Mouse (Mus musculus) CD8-positive naive resting alpha-beta T cell, adult 2 months (primary cell): ENCODE measurements at regions not wholly inside any gene's neighbourhood (a gene's known extent, or its start where the extent isn't known, plus 50 kb on each side); places are given as distances from the start of the nearest gene placed in this dataset.

ENCODE experiments used
- DNase-seq, 2 experiments: peaks; one replicate each; pipeline ENCODE4 v3.0.0; 2022; ENCODE audit warnings: low read depth in 2 of 2, low spot score in 2 of 2

DNA sequence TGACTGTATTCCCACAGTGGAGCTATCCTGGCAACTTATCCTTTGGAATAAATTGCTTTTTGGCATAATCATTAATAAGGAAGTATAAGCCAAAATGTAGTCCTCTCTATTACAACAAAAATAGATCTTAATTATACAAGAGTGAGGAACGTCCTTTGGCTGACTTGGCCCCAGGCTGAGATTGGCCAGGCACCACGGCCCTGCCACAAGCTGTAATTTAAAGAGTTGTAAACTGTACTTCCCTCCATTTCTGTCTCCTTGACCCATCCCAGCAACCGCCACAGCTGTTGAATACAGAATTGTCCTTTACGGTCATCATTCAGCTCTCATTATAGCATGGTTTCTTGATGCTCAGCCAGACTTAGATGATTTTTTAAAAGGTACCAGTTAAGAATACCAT is 119.6 kb upstream of the Smad1 start:
- DNase-seq, result no peak

DNA sequence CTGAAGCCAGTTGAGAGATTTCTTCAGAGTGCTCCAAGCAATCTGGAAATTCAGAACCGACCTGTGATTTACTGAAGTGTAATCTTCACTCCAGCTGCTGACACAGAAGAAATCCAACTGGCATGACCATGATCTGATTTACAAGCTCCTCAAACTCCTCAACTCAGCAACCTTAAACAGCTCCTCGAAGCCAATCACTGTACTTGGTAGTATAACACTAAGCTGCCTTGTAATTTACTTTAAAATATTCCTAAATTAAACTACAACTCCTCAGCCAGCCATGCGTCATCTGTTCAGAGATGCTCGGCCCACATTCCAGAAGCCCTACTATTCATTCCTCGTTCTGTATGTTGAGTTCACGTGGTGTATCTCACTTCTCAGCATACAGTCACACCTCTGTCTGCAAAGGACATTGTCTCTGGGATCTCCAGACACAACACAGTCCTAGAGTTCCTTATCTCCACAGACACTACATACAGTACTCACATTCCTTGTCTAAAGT is 116.0 kb upstream of the Smad1 start:
- no peak for DNase-seq

DNA sequence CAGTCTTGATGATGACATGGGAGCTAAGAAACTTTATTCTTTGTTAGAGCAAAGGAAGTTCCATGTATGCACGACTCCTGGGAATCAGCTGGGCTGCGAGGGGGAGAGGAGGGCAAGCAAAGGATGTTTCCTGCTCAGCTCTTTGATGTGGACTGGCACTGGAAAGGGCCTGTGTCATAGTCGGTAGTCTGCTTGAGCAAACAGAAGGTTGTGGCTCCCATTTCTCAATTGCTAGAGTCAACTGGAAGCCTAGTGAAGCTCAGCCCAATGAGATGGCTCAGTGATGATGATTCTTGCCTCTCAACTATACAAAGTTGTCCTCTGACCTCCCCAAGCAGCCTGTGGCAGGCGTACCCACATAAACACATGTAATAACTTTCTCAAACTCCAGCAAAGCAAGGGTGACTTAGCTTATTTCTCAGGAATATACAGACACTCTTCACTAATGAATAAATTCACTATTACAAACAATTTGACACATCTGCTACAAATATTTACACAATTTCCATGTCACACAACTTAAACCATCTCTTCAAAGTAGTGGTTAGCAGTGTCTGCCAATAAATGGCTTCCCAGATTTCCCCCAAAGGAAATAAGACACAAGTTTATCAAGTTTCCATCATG is 115.4 kb upstream of the Smad1 start:
- DNase-seq, result no peak

DNA sequence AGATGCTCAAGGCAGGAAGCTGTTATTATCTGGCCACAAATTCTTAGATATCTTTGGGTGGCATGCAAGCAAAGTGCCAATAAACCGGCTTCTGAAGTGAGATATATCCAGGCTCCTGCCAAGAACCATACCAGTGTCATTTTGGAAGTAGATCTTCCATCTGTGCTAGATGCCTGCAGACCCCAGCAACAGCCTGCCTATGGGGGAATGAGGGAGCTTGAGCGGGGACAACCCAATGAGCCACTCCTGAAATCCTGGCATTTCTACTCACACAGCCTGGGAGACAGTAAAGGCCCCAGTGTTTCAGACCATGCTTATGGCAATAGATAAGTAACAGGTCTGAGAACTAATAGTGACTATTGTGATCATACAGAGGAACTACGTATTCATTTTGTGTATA is 109.3 kb upstream of the Smad1 start:
- DNase-seq, result no peak

DNA sequence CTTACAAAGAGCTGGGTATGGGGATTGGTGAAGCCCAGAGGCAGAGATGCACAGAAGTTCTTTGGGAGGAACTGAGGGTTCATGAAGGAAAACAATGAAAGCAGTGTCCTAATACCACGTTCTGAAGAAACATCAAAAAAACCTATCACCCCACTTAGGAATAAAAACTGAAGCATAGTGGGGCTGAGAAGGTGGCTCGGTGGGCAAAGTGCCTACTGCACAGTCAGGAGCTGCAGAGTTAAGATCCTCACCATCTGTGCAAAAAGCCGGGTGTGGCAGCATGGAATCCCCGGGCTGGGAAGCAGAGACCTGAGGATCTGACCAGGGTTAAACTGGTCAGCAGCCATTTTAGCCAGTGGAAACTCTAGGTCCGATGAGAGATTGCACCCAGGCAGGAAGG is 106.1 kb upstream of the Smad1 start:
- no peak for DNase-seq

DNA sequence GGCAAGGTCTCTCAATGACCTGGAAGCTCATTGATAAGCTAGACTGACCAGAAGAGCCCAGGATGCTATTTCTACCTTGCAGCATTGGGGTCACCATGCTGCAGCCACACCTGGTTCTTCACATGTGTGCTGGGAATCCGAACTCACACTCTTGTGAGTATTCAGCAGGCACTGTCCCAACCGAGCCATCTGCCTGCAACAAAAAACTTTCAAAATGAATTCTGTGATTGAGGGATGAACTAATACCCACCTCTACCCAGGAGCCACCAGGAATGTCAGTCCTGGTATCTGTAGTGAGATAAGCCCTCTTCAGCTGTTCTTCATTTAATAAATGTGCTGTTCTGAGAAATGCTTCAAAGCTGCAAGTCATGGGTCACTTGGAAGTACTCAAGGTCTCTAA is 104.6 kb upstream of the Smad1 start:
- no peak for DNase-seq

DNA sequence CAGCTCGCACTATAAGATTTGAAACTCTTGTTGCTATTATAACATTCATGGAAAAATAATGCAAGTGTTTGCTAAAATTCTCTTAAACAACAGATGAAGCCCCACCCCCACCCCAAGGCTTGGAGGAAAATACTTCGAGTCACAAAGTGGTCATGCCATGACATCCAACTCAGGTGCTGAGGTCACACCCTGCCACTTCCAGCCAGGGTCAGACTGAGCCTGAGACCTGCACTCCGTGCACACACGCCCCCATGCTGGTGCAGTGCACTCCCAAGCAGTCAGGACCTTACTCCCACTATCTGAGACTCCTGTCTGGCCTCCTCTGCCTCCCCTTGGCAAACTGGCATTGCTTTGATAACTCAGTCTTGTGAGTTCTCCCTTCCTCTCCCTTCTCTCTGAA is 102.7 kb upstream of the Smad1 start:
- no peak for DNase-seq

DNA sequence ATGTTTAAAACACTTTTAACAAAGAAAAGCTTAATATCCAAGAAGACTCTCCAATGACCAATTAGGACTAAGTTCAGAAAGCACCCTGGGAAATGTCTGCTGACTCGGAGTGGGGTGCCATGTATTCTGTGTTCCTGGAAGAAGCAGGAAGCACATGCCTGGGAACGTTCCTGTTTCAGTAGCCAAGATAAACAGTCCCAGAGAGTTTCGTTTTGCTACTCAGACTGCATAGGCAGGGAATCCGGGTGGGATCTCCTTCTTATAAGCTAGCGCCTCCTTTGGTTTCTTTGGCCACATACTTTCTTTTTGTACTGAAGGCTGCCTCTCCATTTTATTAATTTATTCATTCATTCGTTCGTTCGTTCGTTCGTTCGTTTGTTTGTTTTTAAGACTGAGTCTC is 101.9 kb upstream of the Smad1 start:
- DNase-seq, result no peak

DNA sequence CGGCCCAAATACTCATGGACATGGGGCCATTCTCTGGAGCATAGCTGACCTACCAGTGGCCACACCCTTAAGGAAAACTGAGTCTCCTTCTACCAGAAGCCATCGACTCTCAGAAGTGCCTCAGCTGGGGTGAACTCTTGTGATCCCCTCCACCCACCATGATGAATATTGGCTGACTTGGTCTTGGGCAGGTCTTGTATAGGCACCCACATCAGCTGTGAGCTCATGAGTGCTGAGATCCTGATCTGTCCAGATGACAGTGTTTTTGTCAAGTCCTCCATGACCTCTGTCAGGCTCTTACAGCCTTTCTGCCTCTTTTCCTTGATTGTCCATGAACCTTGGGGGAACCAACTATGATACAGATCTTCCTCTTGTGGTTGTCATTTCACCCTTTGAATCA is 99.9 kb upstream of the Smad1 start:
- no peak for DNase-seq

DNA sequence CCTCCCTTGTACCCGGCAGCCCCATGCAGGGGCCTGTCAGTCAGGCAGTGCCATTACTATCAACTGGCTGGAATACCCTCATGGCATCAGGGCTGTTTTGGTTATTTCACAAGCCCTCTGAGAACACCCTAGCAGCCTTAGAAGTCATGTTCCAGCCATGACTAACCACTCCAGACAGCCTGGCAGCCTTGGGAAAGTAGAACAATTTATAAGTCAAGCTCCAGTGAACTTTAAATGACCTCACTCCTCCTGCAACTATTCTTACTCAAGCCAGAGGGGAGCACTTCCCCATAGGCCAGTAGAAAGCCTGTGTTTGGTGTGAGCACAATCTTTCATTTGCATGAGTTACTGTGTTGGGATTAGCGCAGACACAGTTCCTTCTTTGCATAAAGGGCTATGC is 99.3 kb upstream of the Smad1 start:
- DNase-seq, result no peak

DNA sequence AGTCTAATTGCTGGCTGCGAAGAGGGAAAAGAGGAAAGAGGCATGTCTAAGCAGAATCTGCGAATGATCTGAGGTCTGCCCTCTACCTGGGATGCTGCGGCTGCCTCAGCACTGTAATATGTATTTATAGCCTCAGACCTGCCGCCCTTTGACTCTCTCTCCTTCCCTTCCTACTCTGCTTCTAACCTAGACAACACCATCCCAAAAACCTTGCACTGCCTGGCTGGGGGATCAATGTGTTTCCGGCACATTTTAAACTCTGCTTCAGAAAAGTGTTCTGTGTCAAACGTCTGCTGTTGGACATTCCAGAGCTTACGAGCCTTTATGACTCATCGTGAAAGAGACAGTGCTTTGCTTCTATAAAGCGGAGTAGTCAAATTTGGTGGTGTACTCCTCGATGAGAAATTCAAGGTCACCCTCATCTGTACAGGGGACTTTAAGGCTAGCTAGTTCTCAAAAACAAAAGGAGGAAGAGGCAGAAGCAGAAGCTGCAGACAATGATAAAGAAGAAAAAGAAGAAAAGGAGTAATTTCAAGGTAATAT is 91.9 kb upstream of the Smad1 start:
- DNase-seq, result no peak

DNA sequence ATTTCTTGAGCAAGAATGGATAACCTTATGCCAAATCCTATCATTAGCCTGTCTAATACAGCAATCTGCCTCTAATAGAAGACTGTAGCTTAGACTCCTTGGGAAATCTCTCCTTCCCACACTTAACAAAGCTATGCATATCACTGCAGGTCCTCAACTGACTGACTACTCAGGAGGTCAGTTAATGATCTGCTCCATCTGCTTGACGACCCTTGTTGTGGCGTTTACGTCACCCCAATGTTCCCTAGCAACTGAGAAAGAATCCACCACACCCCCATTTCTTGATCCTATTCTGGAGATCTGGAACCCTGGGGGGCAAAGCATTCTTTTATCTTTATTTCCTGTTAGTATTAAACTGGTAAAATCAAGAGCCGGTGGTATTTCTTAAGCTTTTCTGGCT is 91.4 kb upstream of the Smad1 start:
- no peak for DNase-seq

DNA sequence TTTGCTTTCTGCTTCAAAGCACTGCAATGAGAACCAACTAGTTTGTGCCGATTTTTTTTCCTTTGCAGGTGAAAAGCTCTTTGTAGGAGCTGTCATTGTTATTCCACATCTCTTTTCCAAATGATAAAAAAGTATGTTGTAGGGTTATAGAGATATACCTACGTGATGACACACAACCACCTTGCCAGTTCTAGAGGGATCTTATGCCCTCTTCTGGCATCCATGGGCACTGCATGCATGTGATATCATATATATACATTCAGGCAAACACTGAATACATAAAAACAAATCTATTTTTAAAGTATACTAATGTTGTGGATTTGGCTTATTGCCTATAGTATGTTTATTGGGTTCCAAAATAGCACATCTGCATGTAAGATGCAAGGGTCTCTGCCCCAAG is 89.5 kb upstream of the Smad1 start:
- DNase-seq, result no peak

DNA sequence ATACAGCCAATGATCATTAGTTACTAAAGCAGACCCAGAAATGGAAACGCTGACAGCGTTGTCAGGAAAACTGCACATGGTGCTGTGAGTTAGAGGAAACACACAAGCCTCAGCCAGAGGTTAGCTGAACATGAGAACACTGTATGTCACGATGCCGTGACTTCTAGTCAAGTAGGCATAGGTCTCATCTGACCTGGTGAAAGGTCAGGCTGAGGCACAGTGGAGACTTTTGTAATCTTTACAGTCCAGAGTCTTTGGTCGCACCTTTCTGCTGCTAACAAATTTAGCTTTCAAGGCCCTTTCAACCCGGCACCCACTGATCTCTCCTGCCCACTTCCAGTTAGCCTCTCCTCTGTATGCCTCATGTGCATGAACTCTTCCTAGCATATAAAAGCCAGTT is 88.3 kb upstream of the Smad1 start:
- no peak for DNase-seq

DNA sequence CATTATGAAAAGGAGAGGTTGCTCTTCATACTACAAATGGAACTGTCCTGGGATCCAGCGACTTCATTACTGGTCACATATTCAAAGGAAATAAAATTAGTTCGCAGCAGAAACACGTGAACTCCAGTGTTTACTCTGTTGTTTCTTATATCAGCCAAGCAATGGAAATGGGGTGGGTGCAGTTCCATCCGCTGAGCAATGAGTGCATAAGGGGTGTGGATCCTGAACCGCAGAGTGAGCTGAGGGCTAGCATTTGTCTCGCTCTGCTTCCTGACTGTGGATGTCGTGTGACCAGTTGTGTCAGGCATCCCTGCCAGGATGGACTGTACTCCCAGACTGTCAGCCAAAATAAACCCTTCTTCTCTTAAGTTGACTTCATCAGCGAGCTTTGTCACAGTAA is 80.0 kb upstream of the Smad1 start:
- DNase-seq, result no peak

DNA sequence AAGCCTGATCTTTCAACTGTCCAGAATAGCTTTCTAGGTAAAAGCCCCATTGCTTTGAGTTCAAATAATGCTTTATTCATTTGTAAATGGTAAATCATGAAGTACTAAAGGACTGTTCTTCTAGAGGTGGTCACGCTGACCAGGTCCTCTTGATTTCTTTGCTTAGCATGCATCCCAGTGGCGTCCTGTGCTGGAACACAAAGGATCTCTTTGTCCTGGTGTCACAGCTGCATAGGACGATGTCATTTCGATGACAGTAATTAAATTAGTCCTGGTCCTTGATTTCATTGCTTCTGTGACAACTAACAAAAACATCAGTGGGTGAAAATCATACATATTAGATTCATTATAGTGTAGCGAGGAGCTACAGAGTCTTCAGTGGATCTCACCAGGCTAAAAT is 76.7 kb upstream of the Smad1 start:
- no peak for DNase-seq

DNA sequence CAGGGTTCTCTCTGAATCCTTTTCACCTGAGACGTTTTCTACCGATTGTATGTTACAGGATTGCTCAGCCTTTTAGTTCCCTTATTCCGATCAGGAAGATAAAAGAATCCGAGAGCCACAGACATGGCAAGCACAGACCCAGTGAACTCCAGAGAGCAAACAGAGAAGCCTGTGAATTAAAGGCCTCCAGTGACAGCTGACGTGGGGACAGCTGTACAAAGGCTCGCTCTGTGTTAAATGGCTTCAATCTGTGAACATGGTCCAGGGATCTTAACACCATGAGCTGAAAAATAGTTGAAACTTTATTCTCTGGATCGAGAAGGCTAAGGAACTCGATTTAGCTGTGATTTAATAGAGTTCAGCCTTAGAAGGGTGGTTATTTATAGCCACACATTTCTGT is 75.4 kb upstream of the Smad1 start:
- DNase-seq, result no peak

DNA sequence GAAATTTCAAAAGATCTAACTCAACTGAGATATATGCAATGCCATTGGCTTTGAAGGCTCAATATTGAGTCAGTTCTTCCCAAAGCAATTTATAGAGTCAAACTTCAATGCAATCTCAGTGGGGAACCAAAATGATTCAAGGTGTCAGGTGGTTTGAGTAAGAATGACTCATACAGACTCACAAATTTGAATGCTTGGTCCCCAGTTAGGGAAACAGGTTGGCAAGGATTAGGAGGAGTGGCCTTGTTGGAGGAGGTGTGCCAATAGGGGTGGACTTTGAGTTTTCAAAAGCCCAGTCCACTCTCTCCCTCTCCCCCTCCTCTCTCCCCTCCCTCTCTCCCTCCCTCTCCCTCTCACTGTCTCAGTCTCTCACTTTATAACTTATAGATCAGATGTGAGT is 52.8 kb upstream of the Smad1 start:
- no peak for DNase-seq

DNA sequence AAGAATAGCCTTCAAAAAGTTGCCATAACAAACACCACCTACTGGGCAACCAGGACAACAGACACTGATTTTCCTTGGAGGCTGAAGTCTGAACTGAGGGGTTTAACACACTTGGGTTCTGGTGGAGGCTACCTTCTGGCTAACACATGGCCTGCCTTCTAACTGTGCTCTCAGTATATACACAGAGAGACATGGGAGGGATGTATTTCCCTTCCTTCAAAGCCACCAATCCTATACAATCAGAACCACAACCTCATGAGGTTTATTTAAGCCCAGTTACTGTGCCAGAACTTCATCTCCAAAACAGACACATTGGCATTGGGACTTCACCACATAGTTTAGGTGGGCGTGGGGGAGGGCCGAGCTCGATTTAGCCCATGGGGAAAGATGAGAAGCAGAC is 50.1 kb upstream of the Smad1 start:
- DNase-seq, result no peak
